Mouse (Mus musculus) testis, adult 2 months (tissue): ENCODE results near the gene March7. TPM values are rescaled to one million over a fixed set of nuclear protein-coding genes. Genes with fewer than 3 reads are reported as not detected.
A peak's percentile ranks its signal among the peaks of the same experiment; 100 is the strongest.

Experiments
- H3K27ac ChIP-seq: fragments of 200-500 bp; 2 replicates; pipeline ENCODE4 v1.5.1; 2012; ENCODE audit warnings: low read depth, low read length; ENCODE audit not compliant: control insufficient read depth, insufficient read depth
- H3K27me3 ChIP-seq: fragments of 200-500 bp; 2 replicates; pipeline ENCODE4 v1.6.1; 2012; ENCODE audit warnings: mild to moderate bottlenecking, low read length, moderate library complexity; ENCODE audit not compliant: control insufficient read depth, insufficient read depth
- H3K36me3 ChIP-seq: fragments of 200-500 bp; 2 replicates; pipeline ENCODE4 v1.6.1; 2012; ENCODE audit warnings: mild to moderate bottlenecking, low read length; ENCODE audit not compliant: control insufficient read depth, insufficient read depth
- H3K4me1 ChIP-seq: fragments of 200-500 bp; 2 replicates; pipeline ENCODE4 v1.6.1; 2012; ENCODE audit warnings: low read length; ENCODE audit not compliant: control insufficient read depth, insufficient read depth
- H3K4me3 ChIP-seq: fragments of 200-500 bp; 2 replicates; pipeline ENCODE4 v1.5.1; 2012; ENCODE audit warnings: low read depth, mild to moderate bottlenecking, low read length, moderate library complexity, mixed read lengths; ENCODE audit not compliant: control insufficient read depth
- CTCF ChIP-seq: fragments of 200-500 bp; IDR thresholded peaks from 2 replicates; pipeline ENCODE4 v1.5.1; 2012; ENCODE audit warnings: low read depth, mild to moderate bottlenecking, inconsistent platforms, low read length, moderate library complexity; ENCODE audit not compliant: control insufficient read depth, insufficient read depth, insufficient replicate concordance
- POLR2A ChIP-seq: fragments of 200-500 bp; IDR thresholded peaks from 2 replicates; pipeline ENCODE4 v1.6.1; 2012; ENCODE audit warnings: low read depth, mild to moderate bottlenecking, inconsistent platforms, low read length, moderate library complexity; ENCODE audit not compliant: control insufficient read depth
- polyA plus RNA-seq: library from polyadenylated mRNA; depleted of rRNA; stranded (reverse); fragments of >200 nt; gene quantifications from 2 replicates; pipeline ENCODE4 v1.2.3, GENCODE M21; 2012

The March7 gene
- polyA plus RNA-seq, 1 experiment = 22.3 TPM

- H3K4me3 ChIP-seq = no peak overlapping the region
- no peak overlapping the region for H3K27ac ChIP-seq
- H3K36me3 ChIP-seq = no peaks in the 10 kb centered on the region
- TF ChIP-seq CTCF = no peak
- TF ChIP-seq POLR2A = no peak
- H3K4me1 ChIP-seq = no peaks in the 10 kb centered on the region
- H3K27me3 ChIP-seq = no peaks in the 10 kb centered on the region
Observed at GRCm38 (mm10) chr2:60269856-60270479, 60.3 kb downstream of the March7 start.

- Histone ChIP-seq H3K27me3 (no peaks in the 10 kb centered on the region), H3K36me3 (no peaks in the 10 kb centered on the region), H3K27ac (no peak overlapping the region), H3K4me3 (no peak overlapping the region), H3K4me1 (no peaks in the 10 kb centered on the region; the same call in 1 of the 2 replicates)
- TF ChIP-seq CTCF (no peak), POLR2A (no peak)
Observed at GRCm38 (mm10) chr2:60278627-60279026, 68.9 kb downstream of the March7 start.

DNA sequence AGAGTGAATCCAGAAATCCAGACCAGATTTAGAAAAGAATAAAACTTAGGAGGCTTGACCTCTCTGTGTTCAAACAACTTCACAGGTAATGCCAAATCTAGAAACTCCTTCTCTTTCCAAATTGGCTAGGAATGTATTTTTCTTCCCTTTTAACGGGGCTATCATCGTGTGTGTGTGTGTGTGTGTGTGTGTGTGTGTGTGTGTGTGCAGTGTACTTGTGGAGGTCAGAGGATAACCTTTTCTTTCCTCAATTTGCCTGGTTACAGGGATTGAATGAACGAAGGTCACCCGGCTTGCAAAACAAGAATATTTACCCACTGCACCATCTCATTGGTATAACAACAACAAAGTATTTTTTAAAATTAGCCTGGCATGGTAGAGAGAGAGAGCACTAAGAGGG lies 72.9 kb downstream of the March7 start:
- Histone ChIP-seq H3K4me3 (no peak overlapping the region), H3K27ac (no peak overlapping the region), H3K27me3 (no peaks in the 10 kb centered on the region; the same call in 1 of the 2 replicates), H3K4me1 (peaks cover 4% of the 10 kb centered on the region), H3K36me3 (no peaks in the 10 kb centered on the region)
- TF ChIP-seq CTCF = no peak
- no peak for TF ChIP-seq POLR2A

DNA sequence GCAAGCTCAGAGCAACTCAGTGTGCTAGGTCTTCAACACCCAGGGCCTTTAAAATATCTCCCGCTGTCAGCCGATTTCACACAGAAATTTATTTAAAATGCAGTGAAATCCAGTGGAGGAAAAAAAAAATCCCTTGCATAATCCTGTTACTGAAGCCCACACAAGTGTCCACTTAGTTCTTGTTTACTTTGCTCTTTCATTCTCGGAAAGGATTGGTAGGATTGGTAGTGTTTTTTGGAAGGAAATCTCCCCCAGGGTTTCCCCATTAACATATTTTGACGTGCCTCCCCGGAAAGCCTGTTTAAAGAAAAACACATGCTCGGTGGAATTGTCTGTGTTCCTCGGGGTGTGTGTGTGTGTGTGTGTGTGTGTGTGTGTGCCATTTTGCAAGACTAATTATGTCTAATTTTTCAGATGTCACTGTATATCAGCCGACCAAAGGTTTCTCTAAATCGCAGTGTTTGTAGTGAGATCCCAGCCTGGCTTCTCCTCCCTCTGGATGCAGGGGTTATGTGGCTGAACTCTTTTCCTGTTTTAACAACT lies 73.6 kb downstream of the March7 start:
- TF ChIP-seq CTCF (no peak), POLR2A (no peak)
- no peak overlapping the region for H3K27ac ChIP-seq
- no peaks in the 10 kb centered on the region for H3K36me3 ChIP-seq
- H3K27me3 ChIP-seq = no peaks in the 10 kb centered on the region; the same call in 1 of the 2 replicates
- H3K4me3 ChIP-seq = peak overlapping the region; percentile 83
- peaks cover 4% of the 10 kb centered on the region for H3K4me1 ChIP-seq

DNA sequence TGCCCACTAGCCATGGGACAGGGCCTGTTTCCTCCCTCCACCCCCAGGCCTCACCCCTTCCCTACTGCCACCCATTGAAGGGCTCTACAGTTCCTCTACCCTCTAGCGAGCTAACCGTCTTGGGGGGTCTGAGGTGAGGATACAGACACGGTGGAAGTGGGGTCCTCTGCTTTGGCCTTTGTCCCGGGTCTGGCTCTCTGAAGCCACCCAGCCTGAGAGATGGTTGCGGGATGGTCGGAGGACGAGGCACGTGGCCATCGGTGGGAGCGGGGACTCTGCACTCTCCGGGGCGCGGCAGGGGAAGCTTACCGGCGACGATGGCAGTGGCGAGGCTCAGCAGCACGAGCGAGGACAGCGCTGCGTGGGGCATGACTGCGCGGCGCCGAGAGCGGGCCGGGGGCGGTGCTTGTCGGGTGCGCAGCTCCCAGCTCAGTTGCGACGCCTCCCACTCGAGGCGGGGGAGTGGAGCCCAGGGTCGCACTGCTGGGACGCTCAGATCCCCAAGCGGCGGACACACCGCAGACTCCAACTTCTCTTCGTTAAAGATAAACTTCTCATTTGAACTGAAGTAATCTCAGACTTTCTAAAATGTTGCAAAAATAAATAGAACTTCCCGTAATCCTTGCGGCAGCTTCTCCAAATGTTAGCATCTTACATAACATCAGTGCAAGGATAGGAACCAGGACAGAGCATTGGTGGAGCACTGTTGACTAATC lies 74.2 kb downstream of the March7 start:
- TF ChIP-seq CTCF = no peak
- peak; percentile 45; the same call in 1 of the 2 replicates for TF ChIP-seq POLR2A
- peak overlapping the region; percentile 83 for H3K4me3 ChIP-seq
- H3K27me3 ChIP-seq = no peaks in the 10 kb centered on the region; the same call in 1 of the 2 replicates
- H3K4me1 ChIP-seq = peaks cover 4% of the 10 kb centered on the region
- no peaks in the 10 kb centered on the region for H3K36me3 ChIP-seq
- H3K27ac ChIP-seq = peak overlapping the region; percentile 78

DNA sequence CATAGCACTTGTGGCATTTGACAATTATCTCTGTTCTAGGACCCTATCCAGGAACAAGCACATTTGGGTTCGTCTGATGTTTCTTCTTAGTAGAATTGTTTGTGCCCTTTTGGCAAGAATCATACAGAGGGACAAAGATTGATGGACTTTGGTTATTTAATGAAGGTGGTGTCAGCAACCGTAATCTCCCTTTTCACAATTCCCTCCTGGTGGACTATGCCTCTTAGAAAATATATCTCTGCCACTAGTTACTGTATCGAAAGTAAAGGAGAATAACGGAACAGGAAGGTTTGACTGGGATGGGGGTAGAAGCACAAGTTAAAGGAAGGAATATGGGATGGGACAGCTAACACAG lies 74.8 kb downstream of the March7 start, which contains the start of gene Cd302:
Gene Cd302 (minus strand): TSS at position 22 of the 355 bp plus-strand sequence.
- peak within 1 kb of the TSS; percentile 78 for H3K27ac ChIP-seq
- H3K4me1 ChIP-seq = peaks cover 4% of the 10 kb centered on the region
- TF ChIP-seq CTCF (no peak), POLR2A (no peak)
- peak within 1 kb of the TSS; percentile 83 for H3K4me3 ChIP-seq
- no peaks in the 10 kb centered on the region for H3K36me3 ChIP-seq
- H3K27me3 ChIP-seq = no peaks in the 10 kb centered on the region; the same call in 1 of the 2 replicates

DNA sequence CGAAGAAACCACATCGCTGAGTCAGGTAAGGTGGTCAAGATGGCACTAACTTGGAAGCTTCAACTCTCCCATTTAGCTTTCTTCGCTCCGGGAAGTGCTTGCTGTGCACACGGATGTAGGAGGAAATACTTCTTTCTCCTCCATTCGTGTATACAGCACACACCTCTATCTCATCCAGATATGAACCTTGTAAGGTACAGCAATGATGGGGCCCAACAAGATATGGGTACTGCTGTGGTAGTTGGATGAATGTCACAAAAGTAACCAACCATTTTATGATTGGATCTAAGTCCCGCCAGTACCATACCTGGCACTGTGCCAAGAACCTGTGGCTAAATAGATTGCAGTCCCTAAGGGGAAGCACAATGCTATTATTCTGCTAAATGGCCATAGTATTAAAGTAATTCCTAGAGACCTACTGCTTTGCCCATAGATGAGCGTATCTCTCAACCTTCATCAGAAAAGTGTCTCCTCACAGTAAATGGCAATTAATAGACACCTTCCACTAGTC lies 75.5 kb downstream of the March7 start:
- Histone ChIP-seq H3K36me3 (no peaks in the 10 kb centered on the region), H3K4me1 (peaks cover 4% of the 10 kb centered on the region), H3K27ac (no peak overlapping the region), H3K27me3 (no peaks in the 10 kb centered on the region; the same call in 1 of the 2 replicates), H3K4me3 (no peak overlapping the region)
- TF ChIP-seq CTCF = no peak
